Mouse (Mus musculus) thymus, adult 2 months (tissue): ENCODE data around the gene Mctp1. TPM values are rescaled to one million over a fixed set of nuclear protein-coding genes. Genes with fewer than 3 reads are reported as not detected.

ENCODE experiments used
- DNase-seq: peaks from one replicate; pipeline ENCODE4 v3.0.0; 2021
- H3K27ac ChIP-seq: fragments of 200-500 bp; 2 replicates; pipeline ENCODE4 v1.5.1; 2012; ENCODE audit warnings: low read length, control low read depth; ENCODE audit not compliant: control insufficient read depth, insufficient read depth
- H3K27me3 ChIP-seq: fragments of 200-500 bp; 2 replicates; pipeline ENCODE4 v1.6.1; 2012; ENCODE audit warnings: mild to moderate bottlenecking, low read length, moderate library complexity, mixed read lengths; ENCODE audit not compliant: control insufficient read depth, insufficient read depth
- H3K36me3 ChIP-seq: fragments of 200-500 bp; 2 replicates; pipeline ENCODE4 v1.6.1; 2012; ENCODE audit warnings: mild to moderate bottlenecking, low read length, moderate library complexity; ENCODE audit not compliant: control insufficient read depth, insufficient read depth
- H3K4me1 ChIP-seq: fragments of 200-500 bp; replicated peaks from 2 replicates; pipeline ENCODE4 v1.6.1; 2012; ENCODE audit warnings: low read length; ENCODE audit not compliant: control insufficient read depth, insufficient read depth
- H3K4me3 ChIP-seq: fragments of 200-500 bp; 2 replicates; pipeline ENCODE4 v1.5.1; 2012; ENCODE audit warnings: mild to moderate bottlenecking, low read length, control low read depth, moderate library complexity; ENCODE audit not compliant: control insufficient read depth, insufficient read depth
- CTCF ChIP-seq: fragments of 200-500 bp; IDR thresholded peaks from 2 replicates; pipeline ENCODE4 v1.5.1; 2012; ENCODE audit warnings: mild to moderate bottlenecking, control low read depth, low read length, moderate library complexity, borderline replicate concordance; ENCODE audit not compliant: control insufficient read depth, poor library complexity, insufficient read depth; ENCODE audit errors: extremely low read depth
- POLR2A ChIP-seq: fragments of 200-500 bp; IDR thresholded peaks from 2 replicates; pipeline ENCODE4 v1.6.1; 2012; ENCODE audit warnings: mild to moderate bottlenecking, low read length, control low read depth, moderate library complexity; ENCODE audit not compliant: control insufficient read depth, poor library complexity, insufficient read depth; ENCODE audit errors: extremely low read depth
- WGBS: fragments of 180-500 bp; shearing (Covaris S2); methylation state at CpG from one replicate; pipeline ENCODE4 v1.1.7; 2018; 5-methylcytosine and 5-hydroxymethylcytosine counted together
- polyA plus RNA-seq: library from polyadenylated mRNA; depleted of rRNA; stranded (reverse); fragments of >200 nt; gene quantifications from 2 replicates; pipeline ENCODE4 v1.2.3, GENCODE M21; 2012; rRNA removed

The Mctp1 gene
- polyA plus RNA-seq, 1 experiment, result 0.77 TPM

DNA sequence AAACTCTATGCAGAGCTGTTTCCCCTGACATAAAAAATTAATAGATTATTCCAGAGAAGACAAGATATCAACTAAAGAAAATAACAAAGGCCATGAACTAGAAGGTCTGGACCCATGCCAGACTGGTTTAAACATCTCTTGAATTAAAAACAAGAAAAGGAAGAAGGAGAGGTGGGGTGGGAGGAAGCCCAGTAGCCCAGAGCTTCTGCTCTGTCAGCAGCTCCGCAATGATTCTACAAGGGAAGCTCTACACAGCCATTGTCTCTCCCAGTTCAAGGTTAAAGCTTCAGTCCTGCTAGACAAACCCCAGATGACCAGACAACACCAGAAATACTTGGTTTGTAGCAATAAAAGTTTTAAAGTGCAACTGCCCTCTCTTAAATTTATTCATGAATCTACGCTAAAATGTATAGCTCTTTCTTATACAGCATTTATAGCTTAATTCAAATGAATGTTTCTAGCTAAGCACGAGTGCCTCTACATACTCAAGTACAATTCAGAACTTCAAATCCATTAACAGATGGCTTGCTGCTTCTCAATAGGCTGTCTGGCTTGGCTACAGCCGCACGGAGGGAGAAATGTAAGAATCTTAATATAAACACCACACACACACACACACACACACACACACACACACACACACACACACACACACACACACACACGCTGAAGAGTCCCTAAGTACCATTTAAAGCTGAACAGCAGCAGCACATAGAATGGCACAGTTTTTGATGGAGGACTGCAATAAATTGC lies 663.0 kb downstream of the Mctp1 start:
- Histone ChIP-seq H3K27ac (no peak overlapping the region), H3K4me1 (no peaks in the 10 kb centered on the region), H3K4me3 (no peak overlapping the region), H3K36me3 (no peaks in the 10 kb centered on the region; the same call in 1 of the 2 replicates), H3K27me3 (no peaks in the 10 kb centered on the region)
- no peak for TF ChIP-seq CTCF
- TF ChIP-seq POLR2A, result no peak
- DNase-seq, result no peak
- WGBS, result 90% methylated on average over 6 of the region's 6 CpGs

DNA sequence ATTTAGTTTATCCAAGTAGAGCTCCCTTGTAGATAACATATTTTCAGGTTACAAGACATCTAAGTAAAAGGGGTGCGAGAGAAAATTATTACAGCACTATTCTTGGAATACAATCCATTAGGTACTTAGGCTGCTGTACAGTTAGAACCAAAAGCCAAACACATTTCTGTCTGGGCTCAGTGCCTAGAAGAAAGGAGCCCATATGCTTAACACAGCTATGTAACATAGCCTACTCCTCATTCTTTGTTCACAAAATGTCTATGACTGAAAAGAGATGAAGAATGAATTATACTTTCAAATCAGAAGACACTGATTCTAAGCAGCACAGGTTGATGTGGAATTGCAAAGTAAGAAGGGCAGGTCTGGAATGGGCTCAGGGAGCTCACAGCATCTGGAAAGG lies 664.1 kb downstream of the Mctp1 start:
- Histone ChIP-seq H3K4me3 (no peak overlapping the region), H3K36me3 (no peaks in the 10 kb centered on the region; the same call in 1 of the 2 replicates), H3K27ac (no peak overlapping the region), H3K4me1 (no peaks in the 10 kb centered on the region), H3K27me3 (no peaks in the 10 kb centered on the region)
- WGBS, result 98% methylated on average over 1 of the region's 1 CpGs
- TF ChIP-seq POLR2A, result no peak
- TF ChIP-seq CTCF, result no peak
- no peak for DNase-seq

DNA sequence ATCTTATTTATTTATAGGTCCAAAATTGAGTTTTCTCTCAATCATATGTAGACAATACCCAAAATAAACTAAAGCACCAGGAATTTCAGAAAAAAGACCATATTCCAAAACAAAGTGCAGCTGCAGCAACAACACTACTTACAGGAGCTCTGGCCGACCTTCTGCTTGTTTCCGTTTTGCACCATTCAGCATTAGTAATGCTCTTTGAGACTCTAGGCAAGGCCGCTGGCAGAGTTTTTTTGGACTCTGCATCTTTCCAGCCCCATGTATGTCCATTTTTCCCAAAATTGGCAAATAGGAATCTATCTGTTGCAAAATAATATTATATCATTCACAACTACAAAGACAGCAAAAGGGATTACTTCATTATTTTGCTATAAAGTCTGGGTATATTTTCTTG lies 665.4 kb downstream of the Mctp1 start:
- Histone ChIP-seq H3K4me1 (no peaks in the 10 kb centered on the region), H3K4me3 (no peak overlapping the region), H3K27me3 (no peaks in the 10 kb centered on the region), H3K36me3 (no peaks in the 10 kb centered on the region), H3K27ac (no peak overlapping the region)
- DNase-seq, result no peak
- WGBS, result 96% methylated on average over 3 of the region's 3 CpGs
- no peak for TF ChIP-seq POLR2A
- TF ChIP-seq CTCF, result no peak

DNA sequence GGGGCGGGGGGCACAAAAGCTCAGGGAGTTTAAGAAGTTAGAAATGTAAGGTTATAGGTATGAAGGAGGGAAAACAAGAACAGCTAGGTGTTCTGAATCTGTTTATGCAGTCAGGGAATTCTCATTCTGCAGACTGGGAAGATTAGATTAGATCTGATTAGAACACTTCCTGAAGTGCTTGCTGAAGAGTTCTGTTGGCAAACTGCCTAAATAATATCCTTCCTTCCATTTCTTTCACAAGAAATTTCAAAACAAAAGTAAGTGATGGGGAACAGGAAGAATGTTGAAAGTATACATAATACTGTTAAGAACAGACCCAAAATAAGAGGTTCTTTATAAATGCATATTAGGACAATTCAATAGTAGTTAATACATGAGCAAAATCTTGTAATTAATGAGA lies 678.9 kb downstream of the Mctp1 start:
- no peak for DNase-seq
- Histone ChIP-seq H3K36me3 (no peaks in the 10 kb centered on the region), H3K4me3 (no peak overlapping the region), H3K27me3 (no peaks in the 10 kb centered on the region), H3K27ac (no peak overlapping the region), H3K4me1 (no peaks in the 10 kb centered on the region)
- TF ChIP-seq CTCF, result no peak
- no peak for TF ChIP-seq POLR2A
- 94% methylated on average over 1 of the region's 1 CpGs for WGBS

DNA sequence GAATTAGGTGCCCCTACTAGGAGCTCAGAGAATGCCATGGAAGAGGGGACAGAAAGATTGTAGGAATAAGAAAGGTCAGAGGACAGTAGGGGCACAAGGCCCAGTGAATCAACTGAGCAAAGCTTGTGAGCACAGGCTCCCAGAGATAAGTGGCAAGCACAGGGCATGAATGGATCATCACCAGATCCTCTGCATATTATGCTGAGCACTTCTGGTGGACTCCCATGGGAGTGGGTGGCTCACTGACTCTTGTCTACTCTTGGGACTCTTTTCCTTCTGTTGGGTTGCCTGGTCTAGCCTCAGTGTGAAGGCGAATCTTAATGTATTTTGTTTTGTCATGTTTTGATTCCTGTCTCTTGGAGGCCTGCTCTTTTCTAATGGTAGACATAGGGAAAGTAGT lies 684.5 kb downstream of the Mctp1 start:
- no peaks in the 10 kb centered on the region for H3K4me1 ChIP-seq
- WGBS, result 97% methylated on average over 1 of the region's 1 CpGs
- TF ChIP-seq POLR2A (no peak), CTCF (no peak)
- no peak overlapping the region for H3K4me3 ChIP-seq
- no peaks in the 10 kb centered on the region for H3K36me3 ChIP-seq
- H3K27ac ChIP-seq, result no peak overlapping the region
- no peaks in the 10 kb centered on the region for H3K27me3 ChIP-seq
- no peak for DNase-seq

- no peak for TF ChIP-seq CTCF
- TF ChIP-seq POLR2A, result no peak
- no peaks in the 10 kb centered on the region for H3K27me3 ChIP-seq
- no peaks in the 10 kb centered on the region for H3K4me1 ChIP-seq
- no peak overlapping the region for H3K4me3 ChIP-seq
- H3K27ac ChIP-seq, result no peak overlapping the region
- DNase-seq, result no peak
- no peaks in the 10 kb centered on the region for H3K36me3 ChIP-seq
These were observed 687.7 kb downstream of the Mctp1 start for GRCm38 (mm10) chr13:77072030-77072429.

Other genes with a start within 250 kb of the Mctp1 start
- gene Fam81b, start 79.5 kb upstream of the Mctp1 start, polyA plus RNA-seq, result not detected in 2 replicates